Mouse (Mus musculus) CH12.LX (cell line): ENCODE measurements around the gene Capn8.

ENCODE experiments used
- BHLHE40 ChIP-seq: IDR thresholded peaks from 2 replicates; pipeline ENCODE4 v1.6.1; 2011; ENCODE audit warnings: mild to moderate bottlenecking, low read depth, low read length, improper control_type of control experiment
- CHD1 ChIP-seq: IDR thresholded peaks from 2 replicates; pipeline ENCODE4 v1.6.1; 2012; ENCODE audit warnings: low read depth, low read length, improper control_type of control experiment, inconsistent platforms
- CTCF ChIP-seq, 2 experiments: IDR thresholded peaks in 1 of 2; conservative IDR thresholded peaks in 1 of 2; 2 replicates each; pipeline ENCODE4 v1.5.1; 2011 to 2012; ENCODE audit warnings: low read depth in 2 of 2, low read length in 2 of 2, improper control_type of control experiment in 1 of 2, inconsistent platforms in 1 of 2, mild to moderate bottlenecking in 1 of 2, moderate library complexity in 1 of 2
- JUND ChIP-seq: conservative IDR thresholded peaks from 2 replicates; pipeline ENCODE4 v1.6.1; 2011; ENCODE audit warnings: low read depth, low read length, improper control_type of control experiment
- MAX ChIP-seq: IDR thresholded peaks from 2 replicates; pipeline ENCODE4 v1.6.1; 2011; ENCODE audit warnings: low read length, improper control_type of control experiment
- PAX5 ChIP-seq: IDR thresholded peaks from 2 replicates; pipeline ENCODE4 v1.6.1; 2012; ENCODE audit warnings: low read length, inconsistent platforms, mixed read lengths
- POLR2A ChIP-seq: IDR thresholded peaks from 2 replicates; pipeline ENCODE4 v1.6.1; 2011; ENCODE audit warnings: low read depth, mild to moderate bottlenecking, improper control_type of control experiment, low read length
- SIN3A ChIP-seq: IDR thresholded peaks from 2 replicates; pipeline ENCODE4 v1.6.1; 2012; ENCODE audit warnings: low read length, improper control_type of control experiment, inconsistent platforms
- USF1 ChIP-seq: IDR thresholded peaks from 2 replicates; pipeline ENCODE4 v1.6.1; 2014; ENCODE audit warnings: low read depth, mild to moderate bottlenecking, inconsistent platforms, low read length, improper control_type of control experiment
- USF2 ChIP-seq: conservative IDR thresholded peaks from 2 replicates; pipeline ENCODE4 v1.6.1; 2011; ENCODE audit warnings: low read depth, low read length, improper control_type of control experiment
- ZKSCAN1 ChIP-seq: IDR thresholded peaks from 2 replicates; pipeline ENCODE4 v1.6.1; 2012; ENCODE audit warnings: low read depth, inconsistent platforms, low read length, improper control_type of control experiment, borderline replicate concordance

DNA sequence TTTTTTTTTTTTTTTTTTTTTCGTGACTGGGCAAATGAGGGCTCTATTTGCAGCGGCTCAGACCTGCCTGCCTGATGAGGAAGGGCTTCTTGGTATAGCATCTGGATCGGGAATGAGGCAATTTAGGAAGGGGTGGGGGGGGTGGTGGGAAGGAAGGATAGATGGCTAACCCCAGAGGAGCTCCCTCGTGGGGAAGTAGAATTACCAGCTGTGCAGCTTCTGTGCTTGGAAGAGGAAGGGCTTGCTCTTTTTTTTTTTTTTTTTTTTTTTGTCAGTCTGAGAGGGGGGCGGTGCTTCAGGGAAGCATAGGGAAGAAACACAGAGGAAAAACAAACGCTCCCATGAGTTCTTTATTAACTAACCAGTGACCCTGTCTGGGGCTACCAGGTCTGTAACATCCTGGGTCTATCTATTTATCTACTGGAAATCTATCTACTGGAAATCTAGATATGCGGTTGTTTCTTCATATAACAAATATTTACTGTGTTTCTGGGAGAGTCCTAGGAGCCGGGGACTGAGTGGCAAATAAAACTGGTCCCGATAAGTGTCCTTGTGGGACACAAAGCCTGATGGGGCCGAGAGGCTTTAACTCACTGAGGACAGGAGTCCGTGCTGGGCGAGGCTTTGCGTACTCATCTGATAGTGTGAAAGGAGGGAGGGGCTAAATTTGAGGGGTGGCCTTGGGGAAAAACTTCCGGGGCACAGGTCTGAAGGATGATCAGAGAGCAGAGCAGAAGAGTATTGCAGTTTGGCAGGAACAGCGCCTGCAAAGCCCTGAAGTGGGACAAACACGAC, 2.0 kb upstream of the Capn8 start:
- TF ChIP-seq CTCF (conservative IDR thresholded peaks at IDR 0.05 in 1 of 2, IDR thresholded peaks at IDR 0.05 in 1 of 2; ENCODE audit: low read depth in 2 of 2, low read length in 2 of 2), result no peak
- no peak for TF ChIP-seq BHLHE40
- TF ChIP-seq ZKSCAN1, result no peak
- TF ChIP-seq PAX5, result no peak
- TF ChIP-seq SIN3A, result no peak
- TF ChIP-seq POLR2A, result no peak
- no peak for TF ChIP-seq USF2
- no peak for TF ChIP-seq MAX
- no peak for TF ChIP-seq CHD1
- no peak for TF ChIP-seq USF1
- TF ChIP-seq JUND, result no peak
